Mouse (Mus musculus): Measurements from ENCODE around the gene Cwc25. TPM values are rescaled to one million over a fixed set of nuclear protein-coding genes. Genes with fewer than 3 reads are reported as not detected.

Cwc25 gene
- polyA plus RNA-seq, 1 experiment, result 6.3 TPM

DNA sequence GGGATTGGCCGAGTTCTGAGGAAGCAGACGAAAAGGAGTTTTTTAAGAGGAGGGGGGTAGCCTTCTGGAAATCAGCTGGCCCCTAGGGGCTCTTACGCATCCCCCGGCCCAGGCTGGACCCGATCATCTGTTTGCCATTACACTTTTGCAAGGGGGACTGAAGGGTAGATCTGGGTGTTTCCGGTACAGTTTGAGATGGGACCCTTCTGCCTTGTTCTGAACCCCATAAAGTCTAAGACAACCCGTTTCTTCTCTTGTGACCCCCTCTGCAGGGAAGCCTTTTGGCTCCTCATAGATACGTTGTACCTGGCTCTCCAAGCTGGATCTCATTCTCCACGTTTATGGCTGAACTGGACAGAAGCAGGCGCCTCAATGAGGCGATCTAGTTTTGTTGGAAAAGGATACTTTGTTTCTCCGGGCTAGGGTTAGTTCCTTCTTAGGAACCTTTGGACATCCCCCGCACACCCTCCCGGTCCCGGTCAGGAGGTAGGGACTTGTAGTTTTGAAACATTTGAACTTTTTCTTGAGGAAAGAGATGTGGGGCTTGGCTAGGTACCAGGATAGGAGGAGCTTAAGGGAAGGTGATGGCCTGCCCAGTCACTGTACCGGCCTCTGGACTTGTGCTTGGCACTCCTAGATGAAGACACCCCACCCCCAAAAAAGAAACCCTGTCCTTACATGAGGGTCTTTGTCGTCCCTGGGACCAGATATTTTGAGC, 34.5 kb upstream of the Cwc25 start:
- Histone ChIP-seq H3K4me1 (ENCODE audit: control insufficient read depth, insufficient read depth, low read length) (peaks cover 43% of the 10 kb centered on the region), H3K27me3 (ENCODE audit: control insufficient read depth, insufficient read depth, low read length) (0 out of 2 replicates have a peak, but pooled peaks cover 3% of the 10 kb centered on the region), H3K36me3 (ENCODE audit: control insufficient read depth, insufficient read depth, low read length) (no peaks in the 10 kb centered on the region), H3K27ac (ENCODE audit: control insufficient read depth, insufficient read depth, low read depth, low read length) (peak overlapping the region; percentile 78), H3K4me3 (ENCODE audit: control insufficient read depth, low read depth, low read length) (peak overlapping the region; percentile 84)
- no peak for TF ChIP-seq POLR2A (IDR thresholded peaks at IDR 0.05; ENCODE audit: control insufficient read depth, low read depth, low read length)
- no peak for TF ChIP-seq CTCF (IDR thresholded peaks at IDR 0.05; ENCODE audit: control insufficient read depth, insufficient read depth, insufficient replicate concordance, low read depth, low read length)

- H3K4me1 ChIP-seq (ENCODE audit: control insufficient read depth, insufficient read depth, low read length), result peaks cover 39% of the 10 kb centered on the region
- peak overlapping the region; percentile 89 for H3K4me3 ChIP-seq (ENCODE audit: control insufficient read depth, low read depth, low read length)
- no peak for TF ChIP-seq CTCF (IDR thresholded peaks at IDR 0.05; ENCODE audit: control insufficient read depth, insufficient read depth, insufficient replicate concordance, low read depth, low read length)
- 0 out of 2 replicates have a peak, but pooled peaks have one; percentile 11 for TF ChIP-seq POLR2A (IDR thresholded peaks at IDR 0.05; ENCODE audit: control insufficient read depth, low read depth, low read length)
- no peaks in the 10 kb centered on the region for H3K36me3 ChIP-seq (ENCODE audit: control insufficient read depth, insufficient read depth, low read length)
- H3K27ac ChIP-seq (ENCODE audit: control insufficient read depth, insufficient read depth, low read depth, low read length), result peak overlapping the region; percentile 90
- H3K27me3 ChIP-seq (ENCODE audit: control insufficient read depth, insufficient read depth, low read length), result 0 out of 2 replicates have a peak, but pooled peaks cover 3% of the 10 kb centered on the region
Measured at GRCm38 (mm10) chr11:97799994-97800690, 33.8 kb upstream of the Cwc25 start.

DNA sequence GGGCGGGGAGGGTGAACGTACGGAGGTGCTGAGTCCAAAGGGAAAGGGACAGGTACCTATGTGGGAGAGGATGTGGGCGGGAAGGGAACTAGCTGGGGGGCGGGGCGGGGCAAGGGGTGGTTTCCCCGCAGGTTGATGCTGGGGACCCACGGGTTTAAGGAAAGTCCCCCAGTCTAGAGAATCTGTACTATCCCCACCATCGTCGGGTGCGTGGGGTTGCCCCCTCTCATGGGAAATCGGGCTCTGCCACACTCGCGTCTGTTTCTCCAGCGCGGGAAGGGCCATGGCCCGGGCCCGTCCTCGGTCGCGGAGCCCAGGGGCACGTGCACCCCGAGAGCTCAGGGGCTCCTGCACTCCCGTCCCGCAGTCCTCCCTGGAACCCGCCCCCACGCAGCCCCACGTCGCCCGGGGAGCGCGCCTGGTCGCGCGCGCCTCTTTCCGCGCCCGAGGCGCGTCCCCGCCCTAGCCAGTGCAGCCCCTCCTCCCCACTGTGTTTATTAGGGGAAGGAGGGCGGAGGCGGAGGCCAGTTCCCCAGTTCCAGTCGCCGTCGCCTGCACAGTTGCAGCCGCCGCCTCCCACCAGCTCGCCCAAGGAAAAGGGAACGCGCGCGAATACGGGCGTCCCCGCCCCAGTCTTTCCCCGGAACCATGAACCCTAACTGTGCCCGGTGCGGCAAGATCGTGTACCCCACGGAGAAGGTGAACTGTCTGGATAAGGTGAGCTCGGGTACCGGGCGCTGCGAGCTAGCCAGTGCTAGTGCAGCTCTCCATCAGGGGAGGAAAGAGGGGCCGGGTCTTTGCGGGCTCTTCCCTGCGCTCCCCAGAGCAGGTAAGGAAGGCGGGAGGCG, 33.0 kb upstream of the Cwc25 start:
- H3K4me1 ChIP-seq (ENCODE audit: control insufficient read depth, insufficient read depth, low read length), result peaks cover 35% of the 10 kb centered on the region
- H3K27me3 ChIP-seq (ENCODE audit: control insufficient read depth, insufficient read depth, low read length), result 0 out of 2 replicates have a peak, but pooled peaks cover 3% of the 10 kb centered on the region
- no peaks in the 10 kb centered on the region for H3K36me3 ChIP-seq (ENCODE audit: control insufficient read depth, insufficient read depth, low read length)
- TF ChIP-seq POLR2A (IDR thresholded peaks at IDR 0.05; ENCODE audit: control insufficient read depth, low read depth, low read length) (peak; percentile 73), CTCF (IDR thresholded peaks at IDR 0.05; ENCODE audit: control insufficient read depth, insufficient read depth, insufficient replicate concordance, low read depth, low read length) (no peak)
- peak overlapping the region; percentile 90 for H3K27ac ChIP-seq (ENCODE audit: control insufficient read depth, insufficient read depth, low read depth, low read length)
- peak overlapping the region; percentile 89 for H3K4me3 ChIP-seq (ENCODE audit: control insufficient read depth, low read depth, low read length)

GRCm38 (mm10) chr11:97798782-97799145, 32.4 kb upstream of the Cwc25 start, which contains the start of gene Lasp1:
TSS of gene Lasp1 (plus strand) at chr11:97799000.
- peak within 1 kb of the TSS; percentile 90 for H3K27ac ChIP-seq (ENCODE audit: control insufficient read depth, insufficient read depth, low read depth, low read length)
- H3K27me3 ChIP-seq (ENCODE audit: control insufficient read depth, insufficient read depth, low read length), result 0 out of 2 replicates have a peak, but pooled peaks cover 3% of the 10 kb centered on the region
- H3K4me1 ChIP-seq (ENCODE audit: control insufficient read depth, insufficient read depth, low read length), result peaks cover 35% of the 10 kb centered on the region
- TF ChIP-seq POLR2A (IDR thresholded peaks at IDR 0.05; ENCODE audit: control insufficient read depth, low read depth, low read length), result no peak
- TF ChIP-seq CTCF (IDR thresholded peaks at IDR 0.05; ENCODE audit: control insufficient read depth, insufficient read depth, insufficient replicate concordance, low read depth, low read length), result no peak
- peak within 1 kb of the TSS; percentile 89 for H3K4me3 ChIP-seq (ENCODE audit: control insufficient read depth, low read depth, low read length)
- H3K36me3 ChIP-seq (ENCODE audit: control insufficient read depth, insufficient read depth, low read length), result no peaks in the 10 kb centered on the region

- Histone ChIP-seq H3K27me3 (ENCODE audit: control insufficient read depth, insufficient read depth, low read length) (0 out of 2 replicates have a peak, but pooled peaks cover 3% of the 10 kb centered on the region), H3K36me3 (ENCODE audit: control insufficient read depth, insufficient read depth, low read length) (no peaks in the 10 kb centered on the region), H3K27ac (ENCODE audit: control insufficient read depth, insufficient read depth, low read depth, low read length) (no peak overlapping the region; the same call in 1 of the 2 replicates), H3K4me1 (ENCODE audit: control insufficient read depth, insufficient read depth, low read length) (peaks cover 35% of the 10 kb centered on the region), H3K4me3 (ENCODE audit: control insufficient read depth, low read depth, low read length) (no peak overlapping the region)
- TF ChIP-seq POLR2A (IDR thresholded peaks at IDR 0.05; ENCODE audit: control insufficient read depth, low read depth, low read length) (no peak), CTCF (IDR thresholded peaks at IDR 0.05; ENCODE audit: control insufficient read depth, insufficient read depth, insufficient replicate concordance, low read depth, low read length) (no peak)
Measured at GRCm38 (mm10) chr11:97798083-97798435, 31.7 kb upstream of the Cwc25 start.

DNA sequence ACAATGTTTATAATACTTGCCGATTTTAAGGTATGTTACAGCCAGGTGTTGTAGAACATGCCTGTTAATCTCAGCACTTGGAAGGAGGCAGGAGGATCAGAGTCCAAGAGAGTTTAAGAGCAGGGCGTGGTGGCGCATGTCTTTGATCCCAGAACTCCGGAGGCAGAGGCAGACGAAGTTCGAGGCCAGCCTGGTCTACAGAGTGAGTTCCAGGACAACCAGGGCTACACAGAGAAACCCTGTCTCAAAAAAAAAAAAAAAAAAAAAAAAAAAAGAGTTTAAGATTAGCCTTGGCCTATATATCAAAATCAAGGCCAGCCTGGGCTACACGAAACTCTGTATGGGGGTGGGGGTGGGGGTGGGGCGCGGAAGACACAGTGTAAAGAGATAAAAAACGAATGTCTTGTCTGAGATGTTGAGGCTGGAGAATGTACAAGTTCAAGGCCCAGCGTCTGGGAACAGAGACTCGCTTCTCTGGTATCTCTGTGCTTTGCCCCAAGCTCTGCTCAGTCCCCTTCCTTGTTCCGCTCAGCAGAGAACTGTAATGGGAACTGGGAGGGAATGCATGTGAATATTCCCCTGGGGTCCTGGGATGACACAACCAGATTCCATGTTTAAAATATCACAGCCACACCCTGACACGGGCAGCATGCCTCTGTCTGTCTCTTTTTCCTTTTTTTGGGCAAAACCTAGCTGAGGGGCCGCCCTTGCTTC, 31.2 kb upstream of the Cwc25 start:
- Histone ChIP-seq H3K4me3 (ENCODE audit: control insufficient read depth, low read depth, low read length) (no peak overlapping the region), H3K4me1 (ENCODE audit: control insufficient read depth, insufficient read depth, low read length) (peaks cover 35% of the 10 kb centered on the region), H3K27ac (ENCODE audit: control insufficient read depth, insufficient read depth, low read depth, low read length) (no peak overlapping the region; the same call in 1 of the 2 replicates), H3K36me3 (ENCODE audit: control insufficient read depth, insufficient read depth, low read length) (no peaks in the 10 kb centered on the region), H3K27me3 (ENCODE audit: control insufficient read depth, insufficient read depth, low read length) (0 out of 2 replicates have a peak, but pooled peaks cover 3% of the 10 kb centered on the region)
- TF ChIP-seq CTCF (IDR thresholded peaks at IDR 0.05; ENCODE audit: control insufficient read depth, insufficient read depth, insufficient replicate concordance, low read depth, low read length), result no peak
- no peak for TF ChIP-seq POLR2A (IDR thresholded peaks at IDR 0.05; ENCODE audit: control insufficient read depth, low read depth, low read length)

All from testis, adult 2 months (tissue).